Mouse (Mus musculus) myocyte (in vitro differentiated cells): ENCODE results near the gene Dgkg.

ENCODE experiments used
- CEBPB ChIP-seq: IDR thresholded peaks from 2 replicates; pipeline ENCODE4 v1.6.1; 2011; ENCODE audit warnings: mild to moderate bottlenecking, moderate library complexity; ENCODE audit not compliant: poor library complexity, insufficient read depth, severe bottlenecking
- E2F4 ChIP-seq: IDR thresholded peaks from one replicate; pipeline ENCODE4 v1.6.1; 2011; ENCODE audit warnings: mild to moderate bottlenecking, control low read depth, moderate library complexity; ENCODE audit not compliant: insufficient read depth
- POLR2A ChIP-seq: IDR thresholded peaks from one replicate; pipeline ENCODE4 v1.6.1; 2011; ENCODE audit warnings: low read depth, mild to moderate bottlenecking, control low read depth, moderate library complexity; ENCODE audit not compliant: insufficient read length
- POLR2AphosphoS2 ChIP-seq: IDR thresholded peaks from one replicate; pipeline ENCODE4 v1.6.1; 2011; ENCODE audit warnings: low read depth, control low read depth; ENCODE audit not compliant: insufficient read length
- REST ChIP-seq: IDR thresholded peaks from one replicate; pipeline ENCODE4 v1.6.1; 2011; ENCODE audit warnings: mild to moderate bottlenecking, control low read depth, moderate library complexity; ENCODE audit not compliant: insufficient read depth, insufficient read length

- TF ChIP-seq CEBPB: no peak
- TF ChIP-seq POLR2A: no peak
- no peak for TF ChIP-seq E2F4
- TF ChIP-seq REST: no peak
- TF ChIP-seq POLR2AphosphoS2: no peak
Observed at GRCm38 (mm10) chr16:22593907-22594306, 63.1 kb downstream of the Dgkg start.
